Mouse (Mus musculus): ENCODE data around the gene Dph1. TPM values are rescaled to one million over a fixed set of nuclear protein-coding genes. Genes with fewer than 3 reads are reported as not detected.

Dph1 gene
- polyA plus RNA-seq, 1 experiment = 25.7 TPM

DNA sequence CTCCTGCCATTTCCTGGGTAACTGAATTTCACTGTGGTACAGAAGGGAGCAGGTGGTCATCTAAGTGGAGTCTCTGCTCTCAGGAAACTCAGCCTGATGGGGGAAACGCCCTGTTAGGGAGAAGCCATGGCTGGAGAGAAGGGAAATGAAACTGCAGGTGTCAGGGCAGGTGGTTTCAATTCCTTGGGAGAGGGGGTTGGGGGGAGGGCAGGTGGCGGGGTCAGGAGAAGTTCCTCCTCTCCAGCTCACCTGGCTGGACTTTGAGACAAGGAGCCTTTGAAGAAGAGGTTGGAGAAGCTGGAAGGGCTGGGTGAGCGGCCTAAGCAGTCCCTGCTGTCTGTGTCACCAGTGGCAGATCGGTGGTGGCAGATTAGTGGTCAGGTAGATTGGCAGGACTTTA, 15.3 kb upstream of the Dph1 start:
- Histone ChIP-seq H3K4me3 (replicated peaks; ENCODE audit: extremely low read depth, low read depth, low read length) (no peak overlapping the region), H3K4me1 (ENCODE audit: control insufficient read depth, insufficient read depth, low read length) (peaks cover 3% of the 10 kb centered on the region; the same call in 1 of the 2 replicates)
- TF ChIP-seq CTCF (IDR thresholded peaks at IDR 0.05; ENCODE audit: insufficient read depth, low read length) = no peak
- TF ChIP-seq POLR2A (IDR thresholded peaks at IDR 0.05; ENCODE audit: borderline replicate concordance, extremely low read depth, low read depth, low read length) = no peak
- no peak for DNase-seq
- WGBS = 67% methylated on average over 4 of the region's 4 CpGs

GRCm38 (mm10) chr11:75204472-75204871, 13.4 kb upstream of the Dph1 start:
- WGBS = 67% methylated on average over 9 of the region's 9 CpGs
- Histone ChIP-seq H3K4me3 (replicated peaks; ENCODE audit: extremely low read depth, low read depth, low read length) (no peak overlapping the region), H3K4me1 (ENCODE audit: control insufficient read depth, insufficient read depth, low read length) (peaks cover 3% of the 10 kb centered on the region; the same call in 1 of the 2 replicates)
- TF ChIP-seq CTCF (IDR thresholded peaks at IDR 0.05; ENCODE audit: insufficient read depth, low read length) = no peak
- TF ChIP-seq POLR2A (IDR thresholded peaks at IDR 0.05; ENCODE audit: borderline replicate concordance, extremely low read depth, low read depth, low read length) = no peak
- no peak for DNase-seq

- peaks cover 3% of the 10 kb centered on the region; the same call in 1 of the 2 replicates for H3K4me1 ChIP-seq (ENCODE audit: control insufficient read depth, insufficient read depth, low read length)
- H3K4me3 ChIP-seq (replicated peaks; ENCODE audit: extremely low read depth, low read depth, low read length) = no peak overlapping the region
- WGBS = 85% methylated on average over 4 of the region's 4 CpGs
- DNase-seq = no peak
- TF ChIP-seq POLR2A (IDR thresholded peaks at IDR 0.05; ENCODE audit: borderline replicate concordance, extremely low read depth, low read depth, low read length) (no peak), CTCF (IDR thresholded peaks at IDR 0.05; ENCODE audit: insufficient read depth, low read length) (no peak)
Observed at GRCm38 (mm10) chr11:75203926-75204325, 12.9 kb upstream of the Dph1 start.

GRCm38 (mm10) chr11:75201721-75202120, 10.7 kb upstream of the Dph1 start:
- WGBS = 40% methylated on average over 8 of the region's 8 CpGs
- DNase-seq = no peak
- no peak overlapping the region for H3K4me3 ChIP-seq (replicated peaks; ENCODE audit: extremely low read depth, low read depth, low read length)
- H3K4me1 ChIP-seq (ENCODE audit: control insufficient read depth, insufficient read depth, low read length) = peaks cover 3% of the 10 kb centered on the region; the same call in 1 of the 2 replicates
- TF ChIP-seq POLR2A (IDR thresholded peaks at IDR 0.05; ENCODE audit: borderline replicate concordance, extremely low read depth, low read depth, low read length) = no peak
- no peak for TF ChIP-seq CTCF (IDR thresholded peaks at IDR 0.05; ENCODE audit: insufficient read depth, low read length)

GRCm38 (mm10) chr11:75200935-75201334, 9.9 kb upstream of the Dph1 start:
- 91% methylated on average over 12 of the region's 12 CpGs for WGBS
- TF ChIP-seq POLR2A (IDR thresholded peaks at IDR 0.05; ENCODE audit: borderline replicate concordance, extremely low read depth, low read depth, low read length) = no peak
- TF ChIP-seq CTCF (IDR thresholded peaks at IDR 0.05; ENCODE audit: insufficient read depth, low read length) = no peak
- no peak for DNase-seq
- H3K4me3 ChIP-seq (replicated peaks; ENCODE audit: extremely low read depth, low read depth, low read length) = no peak overlapping the region
- H3K4me1 ChIP-seq (ENCODE audit: control insufficient read depth, insufficient read depth, low read length) = peaks cover 3% of the 10 kb centered on the region; the same call in 1 of the 2 replicates

DNA sequence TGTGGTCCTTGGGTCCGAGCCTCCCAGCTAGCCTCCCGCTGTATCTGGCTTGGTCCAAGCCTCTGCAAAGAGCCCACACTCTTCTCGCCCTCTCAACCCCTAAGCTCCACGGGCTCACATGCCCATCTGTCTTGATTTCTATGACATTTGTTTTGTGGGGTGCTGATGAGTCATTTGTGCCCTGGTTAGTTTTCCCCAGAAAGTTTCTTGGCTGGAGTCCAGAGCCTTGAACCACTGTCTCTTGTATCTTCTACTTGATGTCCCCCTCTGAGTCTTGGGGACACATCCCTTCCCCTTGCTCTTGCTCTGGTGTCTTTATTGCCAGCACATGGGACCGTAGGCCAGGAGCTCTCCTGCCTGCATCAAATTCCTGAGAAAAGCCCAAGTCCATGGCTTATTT, 8.9 kb upstream of the Dph1 start:
- no peak for TF ChIP-seq POLR2A (IDR thresholded peaks at IDR 0.05; ENCODE audit: borderline replicate concordance, extremely low read depth, low read depth, low read length)
- no peak for TF ChIP-seq CTCF (IDR thresholded peaks at IDR 0.05; ENCODE audit: insufficient read depth, low read length)
- Histone ChIP-seq H3K4me1 (ENCODE audit: control insufficient read depth, insufficient read depth, low read length) (peaks cover 3% of the 10 kb centered on the region; the same call in 1 of the 2 replicates), H3K4me3 (replicated peaks; ENCODE audit: extremely low read depth, low read depth, low read length) (no peak overlapping the region)
- 69% methylated on average over 5 of the region's 5 CpGs for WGBS
- no peak for DNase-seq

DNA sequence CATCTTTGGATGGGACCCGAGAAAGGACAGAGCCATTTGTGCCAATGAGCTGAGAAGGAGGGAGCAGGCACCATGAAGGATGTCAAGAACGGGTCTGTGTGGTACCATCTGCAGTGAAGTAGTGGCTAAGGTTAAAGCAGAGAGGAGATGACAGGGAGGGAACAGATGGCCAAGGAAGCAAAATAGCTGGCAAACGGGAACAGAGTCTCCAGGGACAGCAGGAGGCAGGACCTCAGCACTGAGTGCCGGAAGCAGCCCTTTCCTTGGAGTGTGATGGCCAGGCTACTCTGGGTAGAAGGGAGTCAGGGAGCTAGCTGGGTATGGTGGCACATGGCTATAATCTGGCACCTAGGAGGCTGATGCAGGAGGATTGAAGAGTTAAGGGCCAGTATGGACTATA, 7.8 kb upstream of the Dph1 start:
- H3K4me1 ChIP-seq (ENCODE audit: control insufficient read depth, insufficient read depth, low read length) = peaks cover 7% of the 10 kb centered on the region; the same call in 1 of the 2 replicates
- 74% methylated on average over 4 of the region's 4 CpGs for WGBS
- TF ChIP-seq POLR2A (IDR thresholded peaks at IDR 0.05; ENCODE audit: borderline replicate concordance, extremely low read depth, low read depth, low read length) (no peak), CTCF (IDR thresholded peaks at IDR 0.05; ENCODE audit: insufficient read depth, low read length) (no peak)
- no peak overlapping the region for H3K4me3 ChIP-seq (replicated peaks; ENCODE audit: extremely low read depth, low read depth, low read length)
- no peak for DNase-seq

DNA sequence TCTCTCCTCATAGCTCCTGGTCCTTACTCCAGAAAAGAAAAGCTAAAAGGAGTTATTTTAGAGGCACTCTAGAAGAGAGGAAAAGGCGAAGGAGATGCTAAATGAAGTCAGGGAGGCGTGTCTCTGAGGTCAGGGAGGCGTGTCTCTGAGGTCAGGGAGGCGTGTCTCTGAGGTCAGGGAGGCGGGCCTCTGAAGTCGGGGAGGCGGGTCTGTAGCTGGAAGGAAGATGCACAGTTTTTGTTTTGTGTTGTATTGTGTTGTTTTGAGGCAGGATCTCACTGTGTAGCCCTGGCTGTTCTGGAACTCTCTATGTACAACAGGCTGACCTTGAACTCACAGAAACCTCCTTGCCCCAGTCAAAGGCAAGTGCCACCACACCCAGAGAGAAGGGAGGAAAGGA, 6.9 kb upstream of the Dph1 start:
- WGBS = 51% methylated on average over 7 of the region's 7 CpGs
- no peak for DNase-seq

GRCm38 (mm10) chr11:75196131-75196530, 5.1 kb upstream of the Dph1 start:
- 72% methylated on average over 6 of the region's 6 CpGs for WGBS
- DNase-seq = no peak

More for the DNA sequence above, 6.9 kb upstream of the Dph1 start:
- Histone ChIP-seq H3K4me1 (ENCODE audit: control insufficient read depth, insufficient read depth, low read length) (peaks cover 7% of the 10 kb centered on the region; the same call in 1 of the 2 replicates), H3K4me3 (replicated peaks; ENCODE audit: extremely low read depth, low read depth, low read length) (no peak overlapping the region)
- no peak for TF ChIP-seq CTCF (IDR thresholded peaks at IDR 0.05; ENCODE audit: insufficient read depth, low read length)
- TF ChIP-seq POLR2A (IDR thresholded peaks at IDR 0.05; ENCODE audit: borderline replicate concordance, extremely low read depth, low read depth, low read length) = no peak

GRCm38 (mm10) chr11:75194850-75195461, 3.9 kb upstream of the Dph1 start:
- Histone ChIP-seq H3K4me1 (ENCODE audit: control insufficient read depth, insufficient read depth, low read length) (peaks cover 4% of the 10 kb centered on the region; the same call in 1 of the 2 replicates), H3K4me3 (replicated peaks; ENCODE audit: extremely low read depth, low read depth, low read length) (peak overlapping the region; percentile 52)
- TF ChIP-seq POLR2A (IDR thresholded peaks at IDR 0.05; ENCODE audit: borderline replicate concordance, extremely low read depth, low read depth, low read length) (no peak), CTCF (IDR thresholded peaks at IDR 0.05; ENCODE audit: insufficient read depth, low read length) (no peak)
- peak; percentile 54 for DNase-seq
- 2% methylated on average over 39 of the region's 39 CpGs for WGBS

More at GRCm38 (mm10) chr11:75196131-75196530, 5.1 kb upstream of the Dph1 start:
- Histone ChIP-seq H3K4me1 (ENCODE audit: control insufficient read depth, insufficient read depth, low read length) (peaks cover 4% of the 10 kb centered on the region; the same call in 1 of the 2 replicates), H3K4me3 (replicated peaks; ENCODE audit: extremely low read depth, low read depth, low read length) (no peak overlapping the region)
- no peak for TF ChIP-seq POLR2A (IDR thresholded peaks at IDR 0.05; ENCODE audit: borderline replicate concordance, extremely low read depth, low read depth, low read length)
- no peak for TF ChIP-seq CTCF (IDR thresholded peaks at IDR 0.05; ENCODE audit: insufficient read depth, low read length)
